Mouse (Mus musculus) cerebellum, postnatal 4 days (tissue): ENCODE results near the gene Dnmt3a.
A peak's percentile ranks its signal among the peaks of the same experiment; 100 is the strongest.

ENCODE experiments used
- DNase-seq, 2 experiments: peaks; one replicate each; pipeline ENCODE4 v3.0.0; 2022; ENCODE audit warnings: low spot score in 2 of 2, mixed read lengths in 1 of 2

The Dnmt3a gene

GRCm38 (mm10) chr12:3787041-3787440, 18.8 kb upstream of the Dnmt3a start:
- DNase-seq = no peak

GRCm38 (mm10) chr12:3787541-3787940, 18.3 kb upstream of the Dnmt3a start:
- DNase-seq = peak in 1 of 2 experiments; percentile 51

- DNase-seq = no peak
Observed at GRCm38 (mm10) chr12:3788421-3789051, 17.3 kb upstream of the Dnmt3a start.

- no peak for DNase-seq
Observed at GRCm38 (mm10) chr12:3789626-3790185, 16.1 kb upstream of the Dnmt3a start.

GRCm38 (mm10) chr12:3791257-3791656, 14.6 kb upstream of the Dnmt3a start:
- no peak for DNase-seq

GRCm38 (mm10) chr12:3791732-3792131, 14.1 kb upstream of the Dnmt3a start:
- peak; percentile 97 for DNase-seq

- DNase-seq = no peak
Observed at GRCm38 (mm10) chr12:3792248-3792647, 13.6 kb upstream of the Dnmt3a start.

GRCm38 (mm10) chr12:3795569-3795968, 10.2 kb upstream of the Dnmt3a start:
- DNase-seq = no peak

GRCm38 (mm10) chr12:3799551-3799950, 6.3 kb upstream of the Dnmt3a start:
- no peak for DNase-seq

- DNase-seq = peak; percentile 65 to 83
Observed at GRCm38 (mm10) chr12:3806271-3806684, 471 bp downstream of the Dnmt3a start.

GRCm38 (mm10) chr12:3806703-3807547, 1.1 kb downstream of the Dnmt3a start:
- peak in 1 of 2 experiments; percentile 70 for DNase-seq

- DNase-seq = peak; percentile 44 to 73
Observed at GRCm38 (mm10) chr12:3807548-3808395, 2.0 kb downstream of the Dnmt3a start.

- DNase-seq = no peak
Observed at GRCm38 (mm10) chr12:3808396-3808981, 2.7 kb downstream of the Dnmt3a start.

GRCm38 (mm10) chr12:3809520-3810180, 3.8 kb downstream of the Dnmt3a start:
- no peak for DNase-seq

- no peak for DNase-seq
Observed at GRCm38 (mm10) chr12:3810455-3810854, 4.6 kb downstream of the Dnmt3a start.

- DNase-seq = no peak
Observed at GRCm38 (mm10) chr12:3811596-3811995, 5.8 kb downstream of the Dnmt3a start.

- no peak for DNase-seq
Observed at GRCm38 (mm10) chr12:3812251-3812650, 6.4 kb downstream of the Dnmt3a start.

GRCm38 (mm10) chr12:3813138-3813537, 7.3 kb downstream of the Dnmt3a start:
- DNase-seq = no peak

GRCm38 (mm10) chr12:3815386-3815785, 9.6 kb downstream of the Dnmt3a start:
- DNase-seq = no peak

- DNase-seq = no peak
Observed at GRCm38 (mm10) chr12:3817033-3817432, 11.2 kb downstream of the Dnmt3a start.

- peak in 1 of 2 experiments; percentile 37 for DNase-seq
Observed at GRCm38 (mm10) chr12:3817566-3817965, 11.8 kb downstream of the Dnmt3a start.
